Mouse (Mus musculus) thymus, postnatal 0 days (tissue): ENCODE results near the gene Kcnc1. TPM values are rescaled to one million over a fixed set of nuclear protein-coding genes. Genes with fewer than 3 reads are reported as not detected.

Source experiments
- DNase-seq: peaks from one replicate; pipeline ENCODE4 v3.0.0-alpha.2; 2015; ENCODE audit warnings: low spot score
- polyA plus RNA-seq: library from polyadenylated mRNA; unstranded; fragments of >200 nt; fragmentation: Nextera tagmentation; extraction: Ambion mirVana; gene quantifications from 2 replicates; pipeline ENCODE4 v1.2.1, GENCODE M21; 2015

The Kcnc1 gene
- polyA plus RNA-seq, 1 experiment from 2014 or later: 0.27 TPM

DNA sequence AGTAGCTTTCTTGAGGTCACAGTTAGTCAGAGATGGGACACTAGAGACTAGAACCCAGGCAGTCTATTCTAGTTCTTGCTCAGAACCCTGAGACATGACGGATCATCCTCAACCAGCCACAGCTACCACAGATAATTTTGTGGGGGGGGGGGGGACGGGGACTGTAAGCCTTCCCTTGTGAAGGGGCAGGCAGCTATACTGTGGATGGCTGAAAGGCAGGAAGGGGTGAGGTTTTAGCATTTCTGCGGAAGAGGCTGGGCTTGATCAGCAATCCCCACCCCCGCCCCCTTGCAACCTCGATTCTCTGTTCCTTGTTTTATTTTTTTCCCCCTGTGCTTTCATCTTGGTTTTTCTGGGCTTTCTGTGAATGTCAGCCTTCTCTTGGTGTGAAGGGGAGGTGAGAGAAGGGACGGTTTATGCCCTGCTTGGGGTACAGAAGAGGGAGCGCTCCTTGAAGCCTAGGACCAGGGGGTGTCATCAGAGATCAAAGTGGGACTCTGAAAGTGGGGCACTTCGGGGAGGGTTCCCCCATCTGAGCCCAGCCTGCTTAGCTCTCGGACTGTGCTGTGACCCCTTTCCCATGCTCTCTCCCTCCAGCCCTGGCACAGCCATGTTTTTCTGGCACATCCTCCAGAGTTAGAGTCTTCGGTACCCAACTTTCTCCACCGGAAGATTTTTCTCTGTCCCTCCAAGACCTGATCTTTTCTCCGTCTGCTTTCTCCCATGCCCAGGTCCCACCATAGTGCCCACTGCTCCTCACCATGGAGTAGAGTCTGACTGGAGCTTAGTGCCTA is 2.4 kb upstream of the Kcnc1 start:
- peak; percentile 19 for DNase-seq

DNA sequence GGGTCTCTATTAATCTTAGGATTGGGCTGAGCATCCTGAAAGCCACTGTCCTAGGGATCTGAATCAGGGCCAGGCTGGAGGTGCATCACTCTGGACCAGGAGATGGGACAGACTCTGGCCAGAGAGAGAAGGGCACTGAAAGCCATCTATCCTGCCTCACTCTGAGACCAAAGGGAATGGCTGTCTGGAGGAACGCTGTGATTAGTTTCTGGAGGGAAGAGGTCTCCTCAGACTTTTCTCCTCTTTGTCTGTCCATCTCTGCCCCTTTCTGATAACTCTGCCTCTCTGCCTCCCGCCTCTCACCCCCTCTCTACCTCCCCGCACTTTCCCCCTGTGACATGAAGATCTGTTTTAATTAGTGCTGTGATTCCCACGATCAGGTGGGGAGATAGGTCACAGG is 1.4 kb upstream of the Kcnc1 start:
- no peak for DNase-seq

DNA sequence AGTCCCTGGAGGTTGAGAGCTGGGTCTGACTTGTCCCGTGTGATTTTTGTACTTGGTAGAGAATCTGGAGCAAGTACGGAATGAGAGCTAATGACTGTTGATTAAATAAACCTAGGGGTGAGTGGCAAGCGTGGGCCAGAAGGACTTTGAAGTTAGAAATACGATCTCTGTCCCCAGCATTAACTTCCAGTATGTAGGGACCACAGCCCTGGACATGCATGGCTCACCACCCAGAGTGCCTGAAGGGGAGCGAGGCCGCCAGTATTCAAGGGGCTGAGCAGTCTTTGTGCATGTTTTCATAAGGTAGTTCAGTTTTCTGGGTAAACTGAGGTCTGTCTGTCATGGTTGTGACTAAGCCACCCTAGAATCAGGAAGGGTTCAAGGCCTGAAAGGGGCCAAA is 726 bp upstream of the Kcnc1 start:
- DNase-seq: no peak

DNA sequence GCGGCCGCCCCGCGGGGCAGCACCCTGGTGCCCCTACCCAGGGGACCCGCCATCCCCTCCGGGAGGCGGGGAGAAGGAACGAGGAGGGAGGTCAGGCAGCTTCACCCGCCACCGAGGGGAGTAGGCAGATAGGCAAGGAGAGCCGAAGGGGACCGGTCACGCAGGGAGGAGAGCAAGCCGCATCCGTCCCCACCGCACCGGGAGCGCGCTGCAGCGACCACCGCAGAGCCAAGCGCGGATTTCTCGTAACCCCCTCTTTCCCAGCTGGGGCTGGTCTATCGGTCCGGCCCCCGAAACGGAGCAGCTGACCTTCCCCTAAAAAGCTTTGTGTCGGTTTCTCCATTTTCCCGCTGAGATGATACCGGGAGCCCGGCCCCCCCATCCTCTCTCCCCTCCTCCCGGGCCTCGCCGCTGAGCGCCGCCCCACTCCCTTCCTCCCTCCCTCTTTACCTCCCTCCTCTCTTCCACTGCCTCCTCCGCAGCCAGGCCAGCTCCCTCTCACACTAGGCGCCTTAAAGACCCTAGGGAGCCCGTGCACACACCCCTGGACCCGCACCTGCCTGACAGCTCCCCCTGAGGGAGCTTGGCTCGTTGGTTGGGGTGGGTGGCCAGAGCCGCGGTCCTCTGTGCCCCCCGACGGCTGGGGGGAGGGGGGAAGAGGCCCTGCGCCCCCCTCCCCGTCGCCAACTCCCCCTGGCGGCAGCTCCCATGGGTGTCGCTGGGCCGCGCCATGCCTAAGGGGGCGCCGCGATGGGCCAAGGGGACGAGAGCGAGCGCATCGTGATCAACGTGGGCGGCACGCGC is 833 bp downstream of the Kcnc1 start:
- DNase-seq: peak; percentile 9

DNA sequence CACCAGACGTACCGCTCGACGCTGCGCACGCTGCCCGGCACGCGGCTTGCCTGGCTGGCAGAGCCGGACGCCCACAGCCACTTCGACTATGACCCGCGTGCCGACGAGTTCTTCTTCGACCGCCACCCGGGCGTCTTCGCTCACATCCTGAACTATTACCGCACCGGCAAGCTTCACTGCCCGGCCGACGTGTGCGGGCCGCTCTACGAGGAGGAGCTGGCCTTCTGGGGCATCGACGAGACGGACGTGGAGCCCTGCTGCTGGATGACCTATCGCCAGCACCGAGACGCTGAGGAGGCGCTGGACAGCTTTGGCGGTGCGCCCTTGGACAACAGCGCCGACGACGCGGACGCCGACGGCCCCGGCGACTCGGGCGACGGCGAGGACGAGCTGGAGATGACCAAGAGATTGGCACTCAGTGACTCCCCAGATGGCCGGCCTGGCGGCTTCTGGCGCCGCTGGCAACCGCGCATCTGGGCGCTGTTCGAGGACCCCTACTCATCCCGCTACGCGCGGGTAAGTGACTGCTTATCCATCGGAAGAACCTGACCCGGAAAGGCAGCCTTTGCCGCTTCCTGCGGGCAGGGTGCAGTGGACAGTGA is 1.5 kb downstream of the Kcnc1 start:
- DNase-seq: no peak

DNA sequence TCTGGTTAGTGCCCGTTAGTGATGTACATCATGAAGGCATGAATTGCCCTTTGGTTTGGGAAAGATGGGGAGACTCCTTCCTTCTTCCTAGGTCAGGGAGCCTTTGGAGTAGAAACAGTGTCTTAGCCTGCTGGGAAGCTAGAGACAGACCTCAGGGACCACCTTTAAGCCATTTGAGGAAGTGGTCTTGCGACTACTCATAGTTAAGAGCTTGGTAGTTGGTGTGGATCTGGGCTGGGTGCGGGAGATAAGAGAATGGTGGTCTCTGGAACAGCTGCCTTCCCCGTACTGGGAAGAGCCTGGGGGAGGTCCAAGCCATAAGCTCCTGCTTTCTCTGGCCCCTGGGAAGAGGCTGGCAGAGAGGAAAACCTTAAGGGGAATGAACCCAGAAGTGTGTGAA is 2.3 kb downstream of the Kcnc1 start:
- no peak for DNase-seq

DNA sequence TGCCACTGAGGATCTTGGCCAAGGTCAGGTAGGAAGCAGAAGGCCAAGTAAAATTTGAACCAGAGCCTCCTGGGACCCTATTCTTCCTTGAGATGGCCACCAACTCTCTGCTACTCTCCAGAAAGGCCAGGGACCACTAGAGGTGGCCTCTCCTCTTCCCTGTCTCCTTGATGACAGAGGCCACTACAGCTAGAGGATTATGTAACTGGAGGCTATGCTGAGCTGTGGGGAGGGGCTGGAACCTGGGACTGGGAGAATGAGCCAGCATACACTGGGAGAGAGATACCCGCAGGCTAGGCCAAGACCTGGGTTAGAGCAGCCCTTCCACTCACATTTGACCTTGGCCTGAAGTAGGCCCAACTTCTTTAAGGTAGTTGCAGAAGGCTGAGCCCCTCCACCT is 3.4 kb downstream of the Kcnc1 start:
- no peak for DNase-seq

DNA sequence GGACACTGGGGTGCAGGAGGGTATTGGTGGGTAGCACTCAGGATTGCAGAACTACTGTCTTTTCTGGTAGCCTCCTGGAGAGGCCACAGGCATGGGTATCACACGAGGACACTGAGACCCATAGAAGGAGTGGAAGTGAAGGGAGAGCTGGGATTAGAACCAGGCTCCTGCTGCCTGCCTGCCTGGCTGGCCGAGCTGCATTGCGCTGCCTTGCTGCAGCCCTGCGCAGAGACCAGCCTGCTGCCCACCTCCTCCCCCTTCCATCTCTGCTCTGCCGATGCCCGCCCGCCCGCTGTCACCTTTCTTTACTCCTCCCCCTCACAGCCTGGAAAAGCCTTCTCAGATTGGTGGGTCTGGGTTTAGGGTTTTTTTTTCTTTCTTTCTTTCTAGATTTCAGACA is 4.0 kb downstream of the Kcnc1 start:
- DNase-seq: no peak

DNA sequence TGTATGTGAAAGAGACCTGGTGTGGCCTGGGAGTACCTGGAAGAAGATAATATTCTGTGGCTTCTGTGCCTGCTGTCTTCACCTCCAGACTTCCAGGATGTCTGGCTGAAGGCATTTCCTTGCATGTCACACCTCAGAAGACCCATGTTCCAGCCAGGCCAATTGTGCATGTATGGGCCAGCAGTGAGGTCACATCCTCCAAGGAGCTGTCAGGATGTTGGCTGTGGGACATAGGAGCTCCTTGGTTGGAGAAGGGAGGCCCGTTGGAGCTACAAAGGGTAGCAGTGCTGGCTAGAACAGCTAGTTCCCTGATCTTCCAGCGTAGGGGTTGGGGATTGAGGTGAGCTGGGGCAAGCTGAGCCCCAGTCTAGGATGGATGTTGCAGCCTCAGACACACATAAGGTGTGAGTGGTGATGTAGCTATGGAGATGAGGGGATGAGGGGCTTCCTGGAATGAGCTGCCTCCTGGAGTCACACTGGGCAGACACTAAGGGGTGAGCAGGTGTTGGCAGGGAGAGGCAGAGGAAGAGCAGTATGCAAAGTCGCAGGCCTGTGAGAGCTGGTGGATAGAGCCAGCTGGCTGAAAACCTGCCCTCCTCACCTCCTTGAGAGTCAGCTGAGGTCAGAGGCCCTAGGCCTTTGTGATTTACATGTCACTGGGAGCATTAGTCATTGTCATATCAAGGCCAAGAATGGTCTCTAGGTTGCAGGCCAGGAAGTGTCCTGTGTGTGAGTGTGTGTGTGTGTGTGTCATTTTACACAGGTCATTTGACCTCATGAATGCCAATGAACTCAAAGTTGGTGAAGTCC is 5.3 kb downstream of the Kcnc1 start:
- DNase-seq: no peak

DNA sequence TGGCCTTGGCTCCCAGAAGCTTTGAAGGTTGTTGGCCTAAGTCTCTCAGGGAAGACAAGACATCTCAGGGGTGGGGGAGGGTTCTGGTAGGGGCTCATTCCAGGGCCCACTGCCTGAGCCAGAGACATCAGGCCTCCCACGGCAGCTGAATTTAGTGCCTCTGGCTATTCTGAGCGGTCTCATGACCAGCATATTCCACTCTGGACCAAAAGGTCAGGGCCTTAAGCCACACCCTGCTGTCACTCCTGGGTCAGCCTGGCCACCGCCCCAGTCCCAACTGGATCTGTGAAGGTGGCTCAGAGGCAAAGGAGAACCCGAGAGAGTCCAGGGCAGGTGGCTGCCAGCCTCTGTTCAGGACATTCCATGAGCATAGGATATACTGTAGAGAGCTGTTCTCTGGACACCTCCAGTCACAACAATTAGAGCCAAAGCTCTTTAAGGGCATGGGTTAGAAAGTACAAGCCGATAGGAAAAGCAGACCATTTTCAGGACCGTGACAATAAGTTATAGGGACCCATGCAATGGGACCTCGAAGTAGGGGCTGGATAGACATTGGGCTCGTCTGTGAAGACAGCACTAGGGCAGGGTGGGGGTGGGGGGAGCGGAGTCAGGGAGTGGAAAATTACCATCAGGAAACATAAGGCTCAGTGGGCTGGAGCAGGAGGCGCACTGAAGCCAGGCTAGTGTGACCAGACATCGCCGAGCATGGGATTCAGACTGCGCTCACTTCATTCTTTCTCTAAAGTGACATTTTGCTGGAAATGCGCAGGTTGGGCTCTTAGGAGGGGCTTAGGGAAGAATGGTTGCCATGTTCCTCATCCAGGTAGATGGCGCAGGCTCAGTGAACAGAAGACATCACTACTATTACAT is 7.6 kb downstream of the Kcnc1 start:
- no peak for DNase-seq

DNA sequence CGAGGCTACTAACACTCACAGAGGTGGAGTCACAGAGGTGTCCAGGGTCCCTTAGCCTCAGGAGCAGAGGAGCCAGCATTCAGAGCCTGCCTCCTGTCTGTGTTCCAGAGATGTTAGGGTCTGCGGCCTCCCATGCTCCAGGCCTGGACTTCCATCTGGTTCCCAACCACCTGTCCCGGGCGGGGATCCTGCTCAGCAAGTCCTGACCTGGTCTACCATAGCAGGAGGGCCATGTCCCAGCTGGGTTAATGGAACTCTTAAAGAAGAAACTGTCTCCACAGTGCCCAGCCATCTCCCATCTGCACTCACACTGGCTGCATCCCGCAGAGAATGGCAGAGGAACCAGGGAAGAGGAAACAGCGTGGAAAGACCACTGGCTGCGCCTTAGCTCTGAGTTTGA is 8.5 kb downstream of the Kcnc1 start:
- no peak for DNase-seq

DNA sequence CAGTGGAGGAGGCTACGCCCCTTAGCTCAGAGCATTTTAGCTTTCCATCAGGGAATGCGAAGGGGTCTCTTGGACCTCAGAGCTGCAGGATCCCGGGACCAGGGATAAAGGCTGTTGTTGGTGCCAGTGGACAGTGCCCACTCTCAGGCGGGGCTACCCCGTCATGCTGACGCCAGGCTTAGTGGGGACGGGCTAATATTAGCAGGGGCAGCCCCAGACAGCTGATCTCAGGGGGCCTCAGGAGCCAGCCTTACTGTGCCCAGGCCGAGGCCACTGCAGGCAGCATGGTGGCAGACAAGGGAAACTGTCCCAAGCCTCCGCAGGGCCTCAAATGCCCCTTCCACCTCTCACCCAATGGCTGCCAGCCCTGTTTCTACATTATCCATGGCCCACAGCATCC is 12.3 kb downstream of the Kcnc1 start:
- no peak for DNase-seq

DNA sequence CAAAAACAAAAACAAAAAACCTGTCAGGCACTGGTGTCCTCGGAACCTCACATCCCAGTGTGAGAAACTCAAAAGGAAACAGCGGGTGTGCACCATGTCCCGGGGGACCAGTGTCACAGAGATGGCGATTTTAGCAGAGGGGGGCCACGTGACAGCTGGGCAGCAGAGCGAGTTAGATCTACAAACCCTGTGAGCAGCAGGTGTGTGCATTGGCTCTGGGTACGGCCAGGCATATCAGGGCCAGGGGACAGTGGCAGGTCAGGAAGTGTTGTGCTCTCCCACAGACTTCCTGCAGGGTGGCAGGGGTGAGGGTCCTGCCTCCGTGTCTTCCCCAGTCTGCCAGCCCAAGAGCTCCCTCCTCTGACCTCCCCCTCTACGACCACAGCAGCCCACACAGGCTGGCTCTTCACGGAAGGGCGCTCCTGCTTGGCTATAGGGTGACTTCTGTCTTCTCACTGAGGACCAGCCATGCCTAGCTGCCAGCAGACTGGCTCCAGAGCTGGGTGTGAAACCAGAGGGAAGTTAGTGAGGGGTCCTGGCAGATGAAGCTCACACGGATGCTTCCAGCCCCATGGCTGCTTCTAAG is 13.0 kb downstream of the Kcnc1 start:
- no peak for DNase-seq

DNA sequence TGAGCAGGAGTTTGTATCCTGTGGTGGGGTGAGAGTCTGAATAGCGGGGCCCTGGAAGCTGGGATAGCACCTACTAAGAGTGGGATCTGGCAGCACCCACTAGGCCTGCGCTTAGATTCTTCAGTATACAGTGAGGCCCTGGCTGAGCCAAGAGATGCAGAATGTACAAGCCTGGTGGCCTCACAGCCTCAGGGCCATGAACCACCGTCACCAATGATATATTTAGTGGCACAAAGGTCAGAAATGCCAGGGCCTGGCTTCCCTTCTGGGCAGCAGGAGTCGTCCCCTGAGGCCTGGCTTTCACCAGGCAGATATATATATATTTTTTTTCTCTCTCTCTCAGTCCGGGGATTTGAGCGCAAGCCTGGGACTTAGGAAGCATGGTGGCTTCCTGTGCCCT is 14.4 kb downstream of the Kcnc1 start:
- no peak for DNase-seq

DNA sequence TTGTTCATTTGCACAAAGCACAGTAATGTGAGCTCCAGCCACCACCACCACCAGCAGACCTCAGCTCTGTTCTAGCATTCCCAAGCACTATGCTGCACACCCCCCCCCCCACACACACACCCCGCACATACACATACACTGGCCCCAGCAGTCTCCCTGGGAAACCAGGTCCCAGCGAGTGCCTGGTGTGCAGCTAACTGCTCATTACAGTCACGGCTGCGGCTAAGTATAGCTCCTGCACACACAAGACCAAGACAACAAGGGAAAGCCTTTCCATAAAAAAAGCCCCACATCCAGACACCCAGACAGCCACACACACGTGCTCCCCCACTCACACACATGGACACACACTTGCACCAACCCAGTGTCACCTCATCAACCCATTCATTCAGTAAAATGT is 16.5 kb downstream of the Kcnc1 start:
- no peak for DNase-seq

DNA sequence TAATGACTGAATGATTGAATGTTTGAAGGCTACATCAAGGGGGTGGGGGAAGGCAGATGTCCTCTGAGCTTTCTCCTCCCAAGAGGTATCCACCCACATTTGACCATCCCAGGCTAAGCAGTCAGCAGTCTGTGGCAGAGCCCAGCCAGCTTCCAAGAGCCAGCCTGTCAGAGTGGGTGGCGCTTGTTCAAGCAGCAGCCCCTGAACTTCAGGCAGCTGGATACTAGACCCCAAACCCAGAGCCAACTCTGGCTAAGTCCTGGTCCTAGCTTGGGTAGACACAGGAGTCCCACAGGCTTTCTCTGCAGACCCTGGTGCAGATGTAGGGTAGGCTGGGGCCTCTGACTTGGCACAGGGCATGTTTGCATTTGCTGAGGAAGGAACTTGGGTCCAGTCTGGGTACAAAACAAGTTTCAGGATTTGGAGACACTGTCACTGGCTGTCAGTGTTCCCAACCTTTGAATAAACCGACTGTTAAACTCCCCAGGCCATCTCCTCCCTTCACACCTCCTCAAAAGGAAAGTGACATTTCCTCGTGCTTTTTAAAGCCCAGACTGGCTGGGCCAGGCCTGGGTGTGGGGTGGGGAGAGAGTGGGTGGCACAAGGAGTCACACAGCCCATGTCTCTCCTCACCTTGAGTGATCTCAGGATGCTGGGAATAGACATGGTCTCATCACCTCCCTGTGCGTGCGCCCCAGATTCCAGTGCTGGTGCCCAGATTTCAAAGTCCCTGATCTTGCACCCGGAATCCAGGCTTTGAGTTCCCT is 17.8 kb downstream of the Kcnc1 start:
- DNase-seq: no peak

DNA sequence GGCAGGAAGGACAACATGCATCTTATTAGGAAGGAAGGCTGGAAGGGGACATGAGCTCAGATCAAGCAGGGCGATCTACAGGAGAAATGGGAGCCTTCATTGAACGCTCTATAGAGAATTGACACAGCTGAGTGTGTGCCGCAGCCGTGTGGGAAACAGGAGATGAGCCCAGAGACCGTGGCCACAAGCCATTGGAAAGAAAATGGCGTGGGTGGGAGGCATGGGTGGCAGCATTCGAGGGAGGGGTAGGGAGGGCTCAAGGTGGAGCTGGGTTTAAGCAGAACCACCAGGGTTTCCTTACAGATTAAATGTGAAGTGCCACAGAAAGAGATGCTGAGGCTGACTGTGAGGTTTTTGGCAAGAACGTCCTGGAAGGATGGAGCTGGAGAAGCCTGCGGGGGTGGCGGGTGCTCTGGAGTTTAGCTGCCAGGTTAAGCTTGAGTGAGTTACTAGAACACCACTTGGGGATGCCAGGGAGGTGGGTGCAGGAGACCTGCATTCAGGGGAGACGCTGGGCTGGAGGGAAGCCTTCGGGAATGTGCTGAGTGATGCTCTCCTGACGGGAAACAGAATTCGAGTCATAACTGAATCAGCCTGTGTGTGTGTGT is 19.6 kb downstream of the Kcnc1 start:
- no peak for DNase-seq

DNA sequence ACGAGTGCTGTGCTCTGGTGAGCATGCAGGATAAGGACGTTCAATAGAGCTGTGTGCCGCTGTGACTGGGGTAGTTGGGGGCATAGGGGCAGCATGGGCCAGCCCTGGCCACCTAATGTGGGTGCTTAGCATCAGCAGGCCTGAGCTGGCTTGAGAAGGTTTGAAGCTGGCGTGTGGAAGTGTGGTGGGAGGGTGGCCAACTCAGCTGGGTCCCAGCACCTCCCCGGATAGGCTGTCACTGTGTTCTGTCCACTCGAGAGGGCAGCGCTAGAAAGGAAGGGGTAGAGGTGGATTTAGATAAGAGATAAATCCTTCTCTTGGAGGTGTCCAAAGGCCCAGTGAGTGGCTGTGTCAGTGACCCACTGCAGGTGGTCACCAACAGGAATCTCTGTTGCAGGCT is 21.2 kb downstream of the Kcnc1 start:
- no peak for DNase-seq

DNA sequence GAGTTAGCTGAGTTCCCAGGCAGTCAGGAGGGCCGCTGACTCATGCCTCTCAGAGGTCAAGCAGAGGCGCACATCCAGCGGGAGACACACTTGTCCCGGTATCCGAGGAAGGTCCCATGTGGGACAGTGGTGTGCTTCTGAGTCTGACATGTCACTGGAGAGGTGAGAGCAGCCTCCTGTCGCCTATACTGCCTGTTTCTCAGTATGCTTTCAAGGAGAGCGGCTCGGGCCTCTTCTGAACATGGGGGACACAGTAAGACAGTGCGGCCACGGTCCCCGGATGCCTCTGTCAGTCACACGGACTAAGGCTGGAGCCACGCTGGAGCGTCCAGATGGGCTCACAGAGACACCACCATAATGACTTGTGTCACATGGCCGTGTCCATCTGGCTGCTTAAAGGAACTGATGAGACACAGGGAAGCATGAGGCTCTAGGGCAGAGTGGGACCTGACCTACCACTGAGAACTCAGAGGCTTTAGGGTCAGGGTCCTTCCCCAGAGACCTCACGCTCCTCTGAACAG is 21.9 kb downstream of the Kcnc1 start:
- DNase-seq: no peak
